Mouse (Mus musculus) fat pad, adult 2 months (tissue): ENCODE data around the gene Acot13.

Source experiments
- DNase-seq: peaks from one replicate; pipeline ENCODE4 v3.0.0-alpha.2; 2011; ENCODE audit warnings: low read depth, low spot score; ENCODE audit errors: extremely low read depth

Gene Acot13

DNA sequence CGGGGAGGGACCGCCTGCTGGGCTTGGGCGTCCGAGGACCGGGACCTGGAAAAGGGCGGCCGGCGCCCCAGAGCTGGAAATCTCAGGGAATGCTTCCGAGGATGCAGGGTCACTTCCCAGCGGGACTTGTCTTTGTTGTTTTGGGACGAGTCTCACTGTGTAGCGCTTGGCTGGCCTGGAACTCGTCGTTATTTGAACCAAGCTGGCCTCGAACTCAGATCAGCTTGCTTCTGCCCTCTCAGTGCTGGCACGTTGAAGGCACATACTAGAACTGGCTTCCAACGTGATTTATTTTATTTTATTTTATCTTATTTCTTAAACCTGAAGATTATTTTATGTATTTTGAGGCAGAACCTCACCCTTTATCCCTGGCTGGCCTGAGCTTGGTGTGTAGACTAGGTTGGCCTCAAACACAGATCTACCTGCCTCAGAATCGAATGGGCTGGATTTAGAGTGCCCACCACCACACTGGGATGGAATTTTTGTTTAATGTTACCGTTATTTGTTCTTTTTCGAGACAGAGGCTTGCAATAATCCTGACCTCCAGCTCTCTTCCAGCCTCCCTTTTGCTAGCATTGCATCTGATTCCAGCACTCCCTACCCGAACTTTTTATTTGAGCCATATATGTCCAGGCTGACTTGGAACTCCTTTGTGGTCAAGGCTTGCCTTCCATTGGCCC, 931 bp upstream of the Acot13 start:
- no peak for DNase-seq

DNA sequence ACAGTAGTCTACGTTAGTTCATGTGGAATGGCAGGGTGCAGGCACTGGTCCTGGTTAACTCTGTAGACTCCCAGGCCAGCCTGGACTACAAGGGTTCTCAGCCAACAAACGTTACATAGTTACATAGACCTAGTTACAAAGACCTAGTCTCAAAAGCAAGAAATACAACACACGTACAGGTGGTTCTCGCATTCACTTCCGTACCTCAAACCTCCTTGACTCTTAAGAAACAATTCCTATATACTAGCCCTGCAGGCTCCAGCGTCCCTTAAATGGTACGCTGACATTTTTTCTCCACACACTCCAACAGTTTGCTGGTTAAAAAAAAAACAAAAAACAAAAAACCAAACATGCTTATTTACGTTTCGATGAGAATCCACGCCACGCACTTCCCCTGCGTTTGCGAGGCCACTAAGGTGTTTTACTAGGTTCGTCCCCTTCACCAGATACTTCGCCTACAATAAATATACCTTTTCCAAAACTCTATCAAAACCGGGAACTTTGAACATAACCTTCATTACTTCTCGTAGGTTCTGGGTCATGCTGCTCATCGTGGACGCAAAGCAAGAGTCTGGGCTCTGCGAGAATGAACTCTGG, 486 bp downstream of the Acot13 start:
- no peak for DNase-seq

DNA sequence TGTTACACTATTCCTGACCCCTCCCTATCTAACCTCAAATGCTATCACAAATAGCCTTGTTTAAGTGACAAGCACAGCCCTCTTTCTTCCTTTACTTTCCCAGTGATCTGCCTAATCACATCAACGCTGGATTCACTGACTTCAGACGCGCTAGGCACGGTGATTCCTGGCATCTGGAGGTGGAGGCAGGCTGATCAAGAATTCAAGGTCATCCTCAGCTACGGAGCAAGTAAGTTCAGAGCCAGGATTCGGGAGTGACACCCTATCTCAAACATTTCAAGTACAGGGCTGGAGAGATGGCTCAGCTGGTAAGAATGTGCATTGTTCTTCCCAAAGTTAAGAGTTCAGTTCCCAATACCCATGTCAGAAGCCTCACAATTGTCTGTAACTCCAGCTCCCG, 5.2 kb downstream of the Acot13 start:
- no peak for DNase-seq

DNA sequence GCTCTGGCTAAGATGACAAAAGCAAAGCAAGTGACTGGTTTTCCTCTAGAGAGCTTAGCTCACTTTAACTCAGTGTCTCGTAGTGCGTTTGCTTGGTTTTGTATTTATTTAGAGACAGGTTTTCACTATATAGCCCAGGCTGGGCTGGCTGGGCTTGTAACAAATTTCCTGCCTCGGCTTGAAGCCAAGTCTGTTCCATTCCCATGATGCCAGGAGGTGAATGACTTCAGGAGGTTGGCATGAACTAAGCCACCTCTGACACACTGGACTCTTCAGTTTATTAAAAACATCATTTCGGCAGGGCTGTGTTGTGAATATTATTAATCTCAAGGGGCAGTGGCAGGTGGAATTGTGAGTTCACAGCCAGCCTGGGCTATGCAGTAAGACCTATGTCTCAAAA, 5.8 kb downstream of the Acot13 start:
- no peak for DNase-seq

DNA sequence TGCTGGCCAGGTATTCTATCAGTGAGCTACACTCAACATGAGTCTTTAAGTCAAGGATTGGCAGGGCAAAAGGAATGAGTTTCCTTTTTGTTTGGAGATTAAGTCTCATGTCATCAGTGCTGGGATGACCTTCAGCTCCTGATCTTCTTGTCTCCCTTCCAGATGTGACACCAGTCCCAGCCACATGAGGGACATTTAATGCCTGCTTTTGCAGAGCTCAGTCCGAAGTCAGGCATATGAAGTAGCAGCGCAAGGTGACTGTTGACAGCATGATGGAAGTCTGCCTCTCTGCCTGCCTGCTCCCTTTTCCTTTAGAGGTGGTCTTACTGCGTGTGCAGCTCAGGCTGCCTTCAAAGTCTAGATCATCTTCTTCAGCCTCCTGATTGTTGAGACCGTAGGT, 6.7 kb downstream of the Acot13 start:
- DNase-seq: no peak

DNA sequence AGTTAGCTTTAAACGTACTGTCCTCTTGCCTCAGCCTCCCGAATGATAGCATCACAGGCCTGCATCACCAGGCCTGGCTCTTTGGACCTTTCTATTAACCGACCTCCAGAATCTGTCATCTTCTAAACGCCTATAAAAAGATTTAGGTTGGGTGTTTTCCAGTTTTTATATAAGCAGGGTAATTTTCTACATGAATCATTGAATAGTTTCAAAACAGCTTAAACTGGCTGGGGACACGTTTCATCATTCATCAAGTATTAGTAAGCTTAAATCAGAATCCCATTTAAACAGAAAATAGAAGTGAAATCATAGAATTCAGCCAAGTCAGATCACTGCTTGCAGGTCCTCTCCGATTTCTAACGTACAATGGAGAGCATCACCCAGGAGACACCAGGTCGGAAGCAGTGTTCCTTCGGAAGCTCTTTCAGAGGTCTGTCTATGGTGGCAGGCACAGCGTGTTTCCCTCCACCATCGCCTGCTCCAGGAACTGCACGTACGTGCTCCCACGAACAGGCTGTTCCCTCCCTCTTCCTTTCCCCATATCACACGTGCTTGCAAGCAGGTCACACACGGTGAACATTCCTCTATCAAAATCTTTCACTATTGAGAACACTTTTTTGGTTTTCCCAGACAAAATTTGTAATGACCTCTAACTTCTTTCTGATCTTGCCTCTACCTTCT, 8.5 kb downstream of the Acot13 start:
- no peak for DNase-seq

DNA sequence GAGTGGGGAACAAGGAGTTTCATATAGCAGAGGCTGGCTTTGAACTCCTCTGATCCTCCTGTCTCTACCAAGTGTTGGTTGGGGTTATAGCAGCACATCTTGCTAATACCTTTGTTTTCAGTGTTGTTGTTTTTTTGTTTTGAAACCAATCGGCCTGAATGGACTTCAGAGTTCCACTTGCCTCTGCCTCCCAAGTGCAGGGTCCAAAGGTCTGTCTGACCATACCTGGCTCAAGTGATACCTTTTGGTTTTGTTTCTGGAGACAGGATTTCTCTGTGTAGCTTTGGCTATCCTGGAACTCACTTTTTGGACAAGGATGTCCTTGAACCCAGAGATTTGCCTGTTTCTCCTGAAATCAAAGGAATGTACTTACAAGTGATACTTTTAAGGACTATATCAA, 11.4 kb downstream of the Acot13 start:
- no peak for DNase-seq

DNA sequence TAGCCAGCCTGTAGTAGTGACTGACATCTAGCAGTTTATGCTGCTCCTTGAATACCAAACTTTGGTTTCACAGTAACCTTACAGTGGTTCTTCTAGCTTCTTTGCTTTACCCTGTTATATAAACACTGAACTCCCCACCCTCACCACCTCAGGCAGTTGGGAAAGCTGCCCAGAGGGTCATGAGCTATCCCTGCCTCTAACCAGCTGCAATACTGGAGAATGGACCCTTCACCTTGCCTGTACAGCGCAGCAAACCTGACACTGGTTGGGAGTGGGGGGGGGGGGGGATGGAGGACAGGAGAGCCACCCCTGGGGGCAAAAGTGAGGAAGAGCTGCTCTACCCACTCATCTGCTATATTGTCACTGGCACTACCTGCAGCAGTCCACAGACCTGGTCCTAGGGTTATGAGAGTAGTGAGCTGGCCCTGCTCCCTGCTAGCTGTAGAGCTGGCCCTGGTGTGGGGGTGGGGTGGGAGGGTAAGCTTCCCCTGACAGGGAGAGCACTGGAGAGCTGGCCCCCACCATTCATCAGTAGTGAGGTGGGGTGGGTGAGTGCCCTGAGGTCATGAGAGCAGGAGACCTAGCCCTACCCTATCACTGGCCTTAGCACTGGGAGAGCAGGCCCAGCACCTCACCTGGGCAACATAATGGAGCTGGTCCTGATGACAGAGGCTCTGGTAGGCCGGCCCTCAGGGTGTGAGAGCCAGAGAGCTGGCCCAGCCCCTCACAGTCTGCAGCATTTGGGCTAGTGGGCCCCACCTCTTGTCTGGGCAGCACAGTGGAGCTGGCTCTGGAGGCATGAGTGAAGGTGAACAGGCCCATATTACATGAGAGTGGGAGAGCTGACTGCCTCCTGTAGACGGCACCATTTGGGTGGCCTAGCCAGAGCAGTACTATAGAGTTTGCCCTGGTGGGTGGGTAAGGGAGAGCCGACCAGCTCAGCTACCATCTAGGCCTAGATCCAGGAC, 14.9 kb downstream of the Acot13 start:
- no peak for DNase-seq

DNA sequence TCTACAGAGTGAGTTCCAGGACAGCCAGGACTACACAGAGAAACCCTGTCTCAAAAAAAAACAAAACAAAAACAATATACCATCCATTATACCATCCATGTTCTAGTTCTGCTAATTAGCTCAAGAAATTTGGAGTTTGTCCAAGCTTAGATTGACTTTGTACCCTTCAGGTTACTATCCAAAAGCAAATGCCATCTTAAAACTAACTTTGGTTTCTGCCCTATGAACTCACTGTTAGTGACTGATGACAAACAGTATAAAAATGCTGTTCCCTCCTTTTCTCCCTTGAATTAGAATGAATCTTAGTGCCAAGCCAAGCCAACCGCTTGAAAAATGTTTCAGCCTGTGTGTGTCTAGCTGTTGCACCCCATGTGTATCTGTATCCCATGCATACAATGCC, 16.7 kb downstream of the Acot13 start:
- DNase-seq: no peak

DNA sequence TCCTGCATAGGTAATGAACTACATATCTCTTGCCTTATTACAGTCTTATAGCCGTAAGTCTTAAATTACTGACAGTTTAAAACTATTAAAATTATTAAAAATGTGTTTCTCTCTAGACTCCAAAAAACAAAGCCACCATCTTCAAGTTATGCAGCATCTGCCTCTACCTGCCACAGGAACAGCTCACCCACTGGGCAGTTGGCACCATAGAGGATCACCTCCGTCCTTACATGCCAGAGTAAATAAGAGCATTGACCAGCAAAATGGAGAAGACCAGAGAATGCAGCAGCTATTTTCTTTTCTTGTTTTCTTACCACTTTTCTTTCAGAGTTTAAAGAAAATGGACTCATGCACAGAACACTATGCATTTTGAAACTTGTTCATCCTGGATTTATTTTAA, 18.8 kb downstream of the Acot13 start:
- DNase-seq: no peak

DNA sequence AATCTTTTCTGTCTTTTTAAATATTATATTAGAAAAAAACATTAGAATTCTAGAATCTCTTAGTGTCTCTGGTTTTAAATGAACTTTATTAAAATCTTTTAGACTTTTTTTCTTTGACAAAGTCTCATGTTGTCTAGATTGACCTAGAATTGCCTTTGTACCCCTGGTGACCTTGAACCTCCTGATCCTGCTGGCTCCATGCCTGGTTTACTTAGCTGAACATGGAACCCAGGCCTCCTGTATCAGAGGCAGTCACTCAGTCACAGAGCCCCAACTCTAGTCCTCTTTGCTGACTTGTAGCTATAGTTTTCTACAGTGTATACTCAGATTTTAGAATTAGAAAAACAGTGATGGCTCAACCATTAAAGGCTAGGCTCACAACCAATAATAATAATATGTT, 25.3 kb downstream of the Acot13 start:
- DNase-seq: no peak

DNA sequence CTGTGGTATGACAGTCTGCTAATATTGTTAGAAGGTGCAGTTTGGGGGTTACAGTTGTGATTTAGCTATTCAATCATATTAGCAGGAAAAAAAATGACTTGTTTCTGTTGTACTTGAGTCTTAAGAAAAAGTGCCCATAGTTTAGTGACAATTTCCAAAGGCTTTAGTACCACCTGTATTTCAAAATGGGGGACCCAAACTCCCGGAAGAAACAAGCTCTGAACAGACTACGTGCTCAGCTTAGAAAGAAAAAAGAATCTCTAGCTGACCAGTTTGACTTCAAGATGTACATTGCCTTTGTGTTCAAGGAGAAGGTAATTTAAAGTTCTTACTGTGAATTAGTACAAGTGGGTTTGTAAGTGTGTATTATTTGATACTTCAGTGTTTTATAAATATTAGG, 28.1 kb downstream of the Acot13 start:
- DNase-seq: no peak

DNA sequence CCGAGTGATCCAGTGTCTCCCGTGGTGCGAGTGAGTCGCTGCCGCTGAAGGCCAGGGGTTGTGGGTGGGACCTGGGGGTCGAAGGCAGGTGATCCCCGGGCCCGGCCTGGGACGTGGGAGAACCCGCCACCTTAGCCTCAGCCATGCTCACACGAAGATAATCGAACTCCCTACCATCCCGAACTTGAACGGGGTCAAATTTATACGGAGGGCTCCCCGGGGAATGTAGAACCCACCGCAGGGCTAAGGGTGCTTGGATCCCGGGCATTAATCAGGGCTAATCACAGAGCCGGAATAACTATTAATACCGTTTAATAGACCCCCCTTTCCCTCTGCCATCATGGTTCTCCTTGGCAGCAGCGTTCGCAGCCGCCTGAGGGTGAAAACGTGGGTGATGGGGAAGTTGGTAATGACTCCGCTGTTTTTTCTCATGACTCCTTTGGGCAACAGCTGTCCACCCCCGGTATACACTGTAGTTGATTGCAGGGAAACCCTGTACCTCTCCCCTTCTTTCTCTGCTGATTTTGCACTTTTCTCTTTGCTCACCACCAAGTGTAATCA, 29.1 kb downstream of the Acot13 start:
- no peak for DNase-seq

DNA sequence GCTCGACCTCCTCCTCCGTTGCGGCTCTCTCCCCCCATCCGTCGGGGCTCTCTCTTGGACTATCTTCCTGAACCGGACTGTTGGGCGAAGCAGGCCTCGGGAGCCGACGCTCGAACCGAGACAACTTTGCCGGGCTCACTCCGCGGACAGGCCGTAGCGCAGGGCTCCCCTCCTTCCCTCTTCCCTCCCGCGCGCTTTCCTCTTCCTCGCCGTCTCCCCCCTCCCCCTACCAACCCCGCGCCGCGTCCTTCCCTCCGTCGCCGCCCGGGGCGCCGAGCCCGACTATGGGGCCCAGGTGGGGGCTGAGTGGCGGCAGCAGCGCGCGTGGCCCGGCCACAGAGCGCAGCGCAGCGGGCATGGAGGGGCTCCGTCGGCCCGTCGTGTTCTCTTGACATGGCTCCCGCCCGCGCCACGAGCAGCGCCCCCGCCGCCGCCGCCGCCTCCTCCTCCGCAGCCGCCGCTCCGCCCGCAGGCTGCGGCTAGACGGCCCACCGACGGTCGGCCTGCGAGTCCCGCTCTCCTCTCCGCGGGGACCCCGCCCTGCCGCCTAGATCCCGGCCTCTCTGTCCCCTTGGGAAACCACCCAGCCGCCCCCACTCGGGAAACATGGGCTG, 29.9 kb downstream of the Acot13 start, which contains the start of gene BC005537:
TSS of gene BC005537 (plus strand) at position 350 of the 614 bp plus-strand sequence.
- DNase-seq: no peak

DNA sequence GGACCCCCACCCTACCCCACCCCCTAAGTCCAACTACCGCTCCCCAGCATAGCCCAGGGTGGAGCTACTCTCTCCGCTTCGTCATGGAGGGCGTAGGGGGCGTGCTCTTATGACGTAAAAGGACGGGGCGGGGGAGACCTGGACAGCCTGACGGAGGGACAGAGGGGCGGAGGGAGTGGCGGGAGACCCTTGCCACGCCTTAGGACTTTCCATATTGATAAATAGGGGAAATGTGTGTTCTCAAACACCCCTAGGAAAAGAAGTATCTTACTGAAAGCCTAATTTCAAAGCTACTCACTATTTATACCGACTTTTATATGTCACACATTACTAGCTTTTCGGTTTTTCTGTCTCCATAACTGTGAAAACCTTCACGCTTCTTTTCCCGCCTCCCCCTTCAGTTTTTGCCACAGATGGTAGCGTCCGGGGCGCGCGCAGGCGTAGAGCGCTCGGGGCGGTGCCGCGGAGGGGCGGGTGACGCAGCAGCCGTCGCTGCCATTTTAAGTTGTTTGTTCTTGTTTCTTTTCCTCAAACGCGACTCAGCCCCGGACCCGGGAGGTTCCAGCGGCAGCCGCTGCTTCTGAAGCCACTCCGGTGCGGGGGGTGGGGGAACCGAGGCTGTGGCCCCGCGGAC, 30.5 kb downstream of the Acot13 start:
- no peak for DNase-seq

DNA sequence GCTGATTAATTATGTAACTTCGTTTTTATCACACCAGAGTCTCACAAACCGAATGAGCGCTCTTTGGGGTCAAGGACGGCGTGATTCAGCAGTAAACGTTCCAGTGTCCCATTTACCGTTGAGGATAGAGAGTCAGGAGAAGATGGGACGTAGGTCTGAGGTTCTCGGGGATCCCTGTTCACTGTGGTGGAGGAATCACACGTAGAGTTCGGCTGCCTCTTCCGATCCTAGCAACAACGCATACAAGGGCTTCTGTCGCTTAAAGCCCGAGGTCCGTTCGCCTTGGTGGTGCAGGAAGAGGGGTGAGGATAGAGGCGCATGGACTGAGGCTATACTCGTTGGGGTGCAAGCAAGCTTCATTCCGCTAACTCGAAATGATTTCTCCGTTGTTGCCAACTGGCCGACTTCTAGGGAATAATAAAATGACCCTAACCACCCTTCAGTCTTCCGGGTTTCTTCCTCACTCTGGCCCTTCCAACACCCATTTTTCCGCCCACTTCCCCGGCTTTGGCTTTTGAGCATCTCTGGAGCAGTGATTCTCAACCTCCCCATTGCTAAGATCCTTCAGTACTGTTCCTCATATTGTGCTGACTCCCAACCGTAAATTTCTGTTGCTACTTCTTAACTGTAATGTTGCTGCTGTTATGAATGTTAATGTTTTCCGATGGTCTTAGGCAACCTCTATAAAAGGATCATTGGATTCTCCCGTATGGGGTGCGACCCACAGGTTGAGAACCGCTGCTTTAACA, 31.2 kb downstream of the Acot13 start:
- DNase-seq: no peak

DNA sequence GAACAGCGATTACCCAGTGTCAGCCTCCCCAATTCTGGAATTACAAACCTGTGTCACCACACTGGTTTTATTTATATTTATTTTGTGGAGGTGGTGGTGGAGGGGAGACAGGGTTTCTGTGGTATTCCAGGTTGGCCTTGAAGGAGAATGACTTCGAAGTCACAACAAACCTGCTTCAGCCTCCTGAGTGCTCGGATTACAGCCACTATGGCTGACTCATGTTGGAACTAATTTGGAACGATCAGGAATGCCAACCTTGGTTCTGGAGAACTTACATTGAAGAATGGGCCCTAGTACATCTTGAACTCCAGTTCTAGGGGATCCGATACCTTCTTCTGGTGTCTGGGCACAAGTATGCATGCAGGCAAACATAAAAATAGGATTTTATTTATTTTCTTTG, 32.0 kb downstream of the Acot13 start:
- DNase-seq: no peak

DNA sequence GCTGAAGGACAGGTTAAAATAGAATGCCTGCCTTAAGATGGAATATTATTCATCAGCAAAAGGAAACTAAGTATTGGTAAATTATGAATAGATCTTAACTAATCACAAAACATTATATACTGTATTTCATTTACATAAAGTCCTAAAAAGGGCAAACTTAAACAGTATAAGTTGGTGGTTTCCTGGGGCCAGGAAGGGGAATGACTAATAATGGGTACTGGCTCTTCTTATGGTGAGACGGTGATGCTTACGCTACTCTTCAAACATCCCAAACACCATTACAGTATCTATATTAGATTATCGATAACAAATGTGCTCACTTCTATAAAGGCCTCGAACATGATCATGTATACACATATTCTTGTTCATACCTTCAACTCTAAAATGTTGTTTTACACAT, 32.7 kb downstream of the Acot13 start:
- DNase-seq: no peak

DNA sequence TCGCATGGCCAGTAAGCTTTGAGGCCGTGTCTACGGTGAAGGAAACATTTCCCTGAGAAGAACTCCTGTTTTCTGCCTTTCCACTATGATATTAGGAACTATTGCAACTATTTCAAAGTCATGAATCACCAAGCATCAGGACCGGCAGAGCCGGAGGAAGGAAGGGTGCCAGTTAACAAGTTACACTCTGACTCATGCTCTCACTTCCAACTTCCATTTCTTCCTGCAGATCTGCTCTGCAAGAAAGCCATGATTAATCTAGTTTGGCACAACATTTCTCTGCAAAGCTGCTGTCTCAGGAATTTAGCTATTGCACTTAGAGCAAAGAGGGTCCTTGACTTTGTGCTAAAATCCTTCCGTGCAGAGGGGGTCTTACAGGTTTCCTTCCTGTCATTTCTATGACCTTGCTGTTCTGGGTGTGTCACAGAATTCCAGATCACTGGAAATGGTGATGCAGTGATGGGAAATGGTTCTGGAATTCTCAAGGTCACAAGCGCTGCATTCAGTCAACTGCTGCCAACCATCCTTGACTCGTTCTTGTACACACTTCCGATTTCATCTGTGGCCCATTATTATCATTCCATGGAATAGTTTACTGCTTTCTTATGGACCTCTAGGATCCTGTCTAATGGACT, 38.8 kb downstream of the Acot13 start:
- DNase-seq: no peak
